Mouse (Mus musculus): ENCODE results near the gene Tfb2m. TPM values are rescaled to one million over a fixed set of nuclear protein-coding genes. Genes with fewer than 3 reads are reported as not detected.
A peak's percentile ranks its signal among the peaks of the same experiment; 100 is the strongest.

Gene Tfb2m
- polyA plus RNA-seq, 1 experiment from 2014 or later, result 26.1 TPM

- DNase-seq (ENCODE audit: low spot score), result peak; percentile 48
These were observed 28.9 kb downstream of the Tfb2m start for GRCm38 (mm10) chr1:179516941-179517712.

GRCm38 (mm10) chr1:179511895-179512294, 34.2 kb downstream of the Tfb2m start:
- H3K27ac ChIP-seq (ENCODE audit: low read length), result no peak overlapping the region
- H3K4me2 ChIP-seq (replicated peaks; ENCODE audit: low read depth, low read length), result no peak overlapping the region
- H3K27me3 ChIP-seq (replicated peaks; ENCODE audit: insufficient read depth, low read length), result no peaks in the 10 kb centered on the region
- no peak overlapping the region for H3K4me3 ChIP-seq (ENCODE audit: low read depth, low read length)
- no peaks in the 10 kb centered on the region for H3K4me1 ChIP-seq (ENCODE audit: insufficient read depth, low read depth, low read length)
- no peak for DNase-seq (ENCODE audit: low spot score)
- no peaks in the 10 kb centered on the region for H3K9me3 ChIP-seq (ENCODE audit: low read length)
- H3K9ac ChIP-seq (replicated peaks; ENCODE audit: low read depth), result no peak overlapping the region
- TF ChIP-seq EP300 (IDR thresholded peaks at IDR 0.05), result no peak
- no peak for TF ChIP-seq CTCF (IDR thresholded peaks at IDR 0.05)
- WGBS, result 72% methylated on average over 7 of the region's 7 CpGs
- ATAC-seq, result no peak
- H3K36me3 ChIP-seq (ENCODE audit: insufficient read depth, low read length), result no peaks in the 10 kb centered on the region

More at GRCm38 (mm10) chr1:179516941-179517712, 28.9 kb downstream of the Tfb2m start:
- H3K36me3 ChIP-seq (ENCODE audit: insufficient read depth, low read length), result no peaks in the 10 kb centered on the region
- peak overlapping the region; percentile 100 for H3K4me2 ChIP-seq (replicated peaks; ENCODE audit: low read depth, low read length)
- 0 out of 2 replicates have a peak overlapping the region, but pooled peaks have one; percentile 7 for H3K27ac ChIP-seq (ENCODE audit: low read length)
- TF ChIP-seq EP300 (IDR thresholded peaks at IDR 0.05), result no peak
- TF ChIP-seq CTCF (IDR thresholded peaks at IDR 0.05), result no peak
- H3K9ac ChIP-seq (replicated peaks; ENCODE audit: low read depth), result peak overlapping the region; percentile 50
- no peaks in the 10 kb centered on the region for H3K27me3 ChIP-seq (replicated peaks; ENCODE audit: insufficient read depth, low read length)
- no peaks in the 10 kb centered on the region for H3K9me3 ChIP-seq (ENCODE audit: low read length)
- WGBS, result under 1% methylated on average over 21 of the region's 21 CpGs
- peak overlapping the region; percentile 68 for H3K4me3 ChIP-seq (ENCODE audit: low read depth, low read length)
- H3K4me1 ChIP-seq (ENCODE audit: insufficient read depth, low read depth, low read length), result no peaks in the 10 kb centered on the region
- peak; percentile 59 for ATAC-seq

- Histone ChIP-seq H3K27ac (ENCODE audit: low read length) (no peak overlapping the region), H3K27me3 (replicated peaks; ENCODE audit: insufficient read depth, low read length) (no peaks in the 10 kb centered on the region), H3K9me3 (ENCODE audit: low read length) (no peaks in the 10 kb centered on the region), H3K9ac (replicated peaks; ENCODE audit: low read depth) (no peak overlapping the region), H3K36me3 (ENCODE audit: insufficient read depth, low read length) (no peaks in the 10 kb centered on the region), H3K4me1 (ENCODE audit: insufficient read depth, low read depth, low read length) (no peaks in the 10 kb centered on the region), H3K4me2 (replicated peaks; ENCODE audit: low read depth, low read length) (no peak overlapping the region), H3K4me3 (ENCODE audit: low read depth, low read length) (no peak overlapping the region)
- DNase-seq (ENCODE audit: low spot score) (no peak), ATAC-seq (no peak)
- TF ChIP-seq EP300 (IDR thresholded peaks at IDR 0.05), result no peak
- TF ChIP-seq CTCF (IDR thresholded peaks at IDR 0.05), result no peak
- 81% methylated on average over 13 of the region's 13 CpGs for WGBS
These were observed 35.3 kb downstream of the Tfb2m start for GRCm38 (mm10) chr1:179510546-179511340.

GRCm38 (mm10) chr1:179506530-179507315, 39.3 kb downstream of the Tfb2m start:
- Histone ChIP-seq H3K36me3 (ENCODE audit: insufficient read depth, low read length) (no peaks in the 10 kb centered on the region), H3K9me3 (ENCODE audit: low read length) (no peaks in the 10 kb centered on the region), H3K4me1 (ENCODE audit: insufficient read depth, low read depth, low read length) (no peaks in the 10 kb centered on the region), H3K9ac (replicated peaks; ENCODE audit: low read depth) (no peak overlapping the region), H3K27ac (ENCODE audit: low read length) (no peak overlapping the region), H3K4me3 (ENCODE audit: low read depth, low read length) (no peak overlapping the region), H3K27me3 (replicated peaks; ENCODE audit: insufficient read depth, low read length) (no peaks in the 10 kb centered on the region), H3K4me2 (replicated peaks; ENCODE audit: low read depth, low read length) (no peak overlapping the region)
- no peak for TF ChIP-seq EP300 (IDR thresholded peaks at IDR 0.05)
- peak; percentile 74 for TF ChIP-seq CTCF (IDR thresholded peaks at IDR 0.05)
- 48% methylated on average over 9 of the region's 9 CpGs for WGBS
- no peak for ATAC-seq
- peak; percentile 75 for DNase-seq (ENCODE audit: low spot score)

GRCm38 (mm10) chr1:179502565-179502964, 43.5 kb downstream of the Tfb2m start:
- Histone ChIP-seq H3K4me3 (ENCODE audit: low read depth, low read length) (no peak overlapping the region), H3K27ac (ENCODE audit: low read length) (no peak overlapping the region), H3K9ac (replicated peaks; ENCODE audit: low read depth) (no peak overlapping the region), H3K36me3 (ENCODE audit: insufficient read depth, low read length) (no peaks in the 10 kb centered on the region), H3K4me2 (replicated peaks; ENCODE audit: low read depth, low read length) (no peak overlapping the region), H3K9me3 (ENCODE audit: low read length) (no peaks in the 10 kb centered on the region), H3K27me3 (replicated peaks; ENCODE audit: insufficient read depth, low read length) (no peaks in the 10 kb centered on the region), H3K4me1 (ENCODE audit: insufficient read depth, low read depth, low read length) (no peaks in the 10 kb centered on the region)
- 7% methylated on average over 3 of the region's 3 CpGs for WGBS
- DNase-seq (ENCODE audit: low spot score), result peak; percentile 68
- ATAC-seq, result no peak
- TF ChIP-seq EP300 (IDR thresholded peaks at IDR 0.05), result no peak
- peak; percentile 81 for TF ChIP-seq CTCF (IDR thresholded peaks at IDR 0.05)

GRCm38 (mm10) chr1:179499257-179499656, 46.8 kb downstream of the Tfb2m start:
- Histone ChIP-seq H3K36me3 (ENCODE audit: insufficient read depth, low read length) (no peaks in the 10 kb centered on the region), H3K9ac (replicated peaks; ENCODE audit: low read depth) (no peak overlapping the region), H3K27me3 (replicated peaks; ENCODE audit: insufficient read depth, low read length) (no peaks in the 10 kb centered on the region), H3K4me2 (replicated peaks; ENCODE audit: low read depth, low read length) (no peak overlapping the region), H3K4me3 (ENCODE audit: low read depth, low read length) (no peak overlapping the region), H3K4me1 (ENCODE audit: insufficient read depth, low read depth, low read length) (no peaks in the 10 kb centered on the region), H3K27ac (ENCODE audit: low read length) (no peak overlapping the region), H3K9me3 (ENCODE audit: low read length) (no peaks in the 10 kb centered on the region)
- TF ChIP-seq CTCF (IDR thresholded peaks at IDR 0.05) (no peak), EP300 (IDR thresholded peaks at IDR 0.05) (no peak)
- WGBS, result 60% methylated on average over 3 of the region's 3 CpGs
- DNase-seq (ENCODE audit: low spot score) (peak; percentile 22), ATAC-seq (no peak; the same call in 1 of the 2 replicates)

All from lung, postnatal 0 days (tissue).